Mouse (Mus musculus) olfactory bulb, adult 2 months (tissue): ENCODE measurements at regions not wholly inside any gene's neighbourhood (a gene's known extent, or its start where the extent isn't known, plus 50 kb on each side); places are given as distances from the start of the nearest gene placed in this dataset.

ENCODE experiments used
- CTCF ChIP-seq: fragments of 200-500 bp; IDR thresholded peaks from 2 replicates; pipeline ENCODE4 v1.5.1; 2012; ENCODE audit warnings: low read depth, mild to moderate bottlenecking, low read length, moderate library complexity; ENCODE audit not compliant: insufficient read depth
- POLR2A ChIP-seq: fragments of 200-500 bp; IDR thresholded peaks from 2 replicates; pipeline ENCODE4 v1.6.1; 2012; ENCODE audit warnings: mild to moderate bottlenecking, low read depth, low read length, moderate library complexity; ENCODE audit not compliant: insufficient read depth

DNA sequence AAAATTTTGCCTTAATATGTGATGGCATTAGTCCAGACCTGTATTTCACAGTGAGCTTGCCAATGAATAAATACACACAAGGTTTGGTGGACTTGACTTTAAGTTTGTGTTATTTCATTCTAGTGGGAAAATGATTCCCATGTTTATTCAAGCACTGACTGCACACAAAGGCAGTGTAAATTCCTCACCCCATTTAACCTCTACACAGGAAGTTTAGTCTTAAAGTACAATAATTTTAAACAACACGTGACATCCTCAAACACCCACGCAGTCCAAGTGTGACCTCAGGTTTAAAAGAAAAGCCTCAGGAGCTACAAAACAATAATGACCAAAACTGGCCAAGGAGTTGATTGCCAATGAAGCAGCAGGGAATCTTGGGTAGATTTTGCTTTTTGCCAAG lies 219.4 kb downstream of the Lurap1l start:
- TF ChIP-seq POLR2A (no peak), CTCF (no peak)
